Mouse (Mus musculus) left cerebral cortex, adult 18-20 months (tissue): ENCODE measurements at regions not wholly inside any gene's neighbourhood (a gene's known extent, or its start where the extent isn't known, plus 50 kb on each side); places are given as distances from the start of the nearest gene placed in this dataset.

Source experiments
- DNase-seq, 2 experiments: peaks; one replicate each; pipeline ENCODE4 v3.0.0; 2021 to 2022; ENCODE audit warnings: low spot score in 2 of 2, mixed read lengths in 1 of 2

DNA sequence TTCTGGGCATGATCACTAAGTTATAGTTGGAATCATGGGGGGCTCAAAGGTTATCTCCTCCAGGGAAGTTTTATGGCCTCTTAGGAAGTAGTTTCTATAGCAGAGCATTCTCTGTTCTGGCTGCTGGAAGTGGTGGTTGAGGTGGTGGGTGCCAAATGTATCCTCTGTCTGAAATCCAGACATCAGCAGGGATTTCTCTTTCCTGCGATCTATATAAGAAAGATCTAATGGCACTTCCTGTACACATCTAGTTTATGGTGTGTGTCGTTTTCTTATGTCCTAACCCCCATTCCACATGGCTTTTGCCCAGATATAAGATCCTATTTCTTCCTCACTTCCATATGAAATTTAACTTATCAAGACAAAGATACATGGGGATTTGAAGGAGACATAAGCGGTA lies 300.1 kb upstream of the Frg1 start:
- DNase-seq, result no peak

DNA sequence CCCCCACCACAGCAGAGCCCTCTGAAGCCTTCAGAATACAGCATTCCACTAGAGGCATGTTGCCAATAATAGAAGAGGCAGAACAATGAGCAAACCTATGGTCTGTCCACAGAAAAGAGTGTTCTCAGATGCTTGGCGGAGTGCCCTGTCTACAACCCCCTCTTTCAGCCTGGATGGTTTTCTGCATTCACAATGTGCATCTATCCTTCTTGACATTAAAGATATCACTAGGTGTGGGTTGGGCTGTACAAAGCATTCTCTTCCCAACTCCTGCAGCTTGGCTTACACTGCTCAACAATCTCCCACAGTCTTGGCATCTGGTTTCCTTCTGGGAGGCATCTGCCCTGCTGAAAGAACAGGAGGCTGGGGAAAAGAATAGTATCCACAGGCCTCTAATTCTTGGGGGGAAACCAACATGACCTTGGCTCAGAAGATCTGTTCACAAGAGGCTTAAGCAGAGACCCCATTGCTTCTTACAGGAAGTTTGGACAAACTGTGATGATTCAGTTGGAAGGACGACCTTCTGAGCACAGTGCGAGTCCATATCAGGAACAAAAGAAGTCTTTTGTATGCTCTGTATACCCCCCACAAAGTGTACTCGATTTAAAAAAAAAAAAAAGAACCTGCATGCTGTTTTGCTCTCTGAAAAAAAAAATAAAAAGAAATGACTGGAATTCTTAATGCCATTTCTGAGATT lies 296.9 kb upstream of the Frg1 start:
- DNase-seq, result peak; percentile 73 to 80

DNA sequence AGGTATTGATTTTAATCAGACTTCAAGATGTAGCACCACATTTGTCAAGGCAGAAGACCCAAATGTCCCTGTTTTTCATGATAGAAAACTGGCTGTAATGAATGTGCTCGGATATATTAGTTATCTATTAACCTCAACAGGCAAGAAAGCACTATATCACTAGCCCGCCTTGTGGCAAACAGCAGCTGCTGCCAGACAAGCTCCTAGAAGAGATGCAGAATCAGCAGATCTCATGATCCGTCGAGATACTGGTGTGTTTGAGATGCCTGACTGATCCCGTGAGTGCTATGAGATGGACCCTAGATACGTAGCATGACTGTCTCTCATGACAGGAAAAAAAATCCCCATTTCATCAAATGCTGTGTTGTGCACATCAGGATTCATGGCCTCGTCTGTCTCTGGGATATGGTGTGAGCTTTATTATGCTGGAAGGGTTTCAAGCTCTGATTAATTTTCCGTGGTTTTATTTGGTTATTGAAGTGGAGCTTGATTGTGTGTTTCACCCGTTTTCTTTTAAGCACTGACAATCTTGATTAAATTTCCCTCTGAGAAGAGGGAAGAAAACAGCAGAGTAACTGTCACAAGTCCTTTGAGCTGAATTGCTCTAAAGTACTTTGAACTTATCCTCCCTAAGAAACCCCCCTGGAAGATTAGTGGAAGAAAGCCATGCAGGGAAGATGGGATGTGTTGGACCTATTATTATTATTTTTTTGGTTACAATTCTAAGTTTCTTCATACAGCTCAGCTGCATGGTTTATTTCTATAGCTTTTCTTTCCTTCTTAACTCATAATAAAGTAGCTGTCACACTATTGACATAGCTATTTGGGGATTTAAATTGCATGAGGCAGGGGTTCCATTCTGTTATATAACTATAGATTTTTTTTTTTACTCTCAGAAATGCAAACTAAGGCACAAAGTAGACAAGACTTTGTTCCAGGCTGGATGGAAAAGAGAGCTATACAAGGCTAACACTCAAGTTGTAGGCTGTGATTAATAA lies 287.4 kb upstream of the Frg1 start:
- DNase-seq, result no peak
